Mouse (Mus musculus): ENCODE results near the gene Ece2.

The Ece2 gene

GRCm38 (mm10) chr16:20629731-20630634 lies at the start of gene Ece2:
Gene Ece2 (plus strand): TSS chr16:20629828.
- DNase-seq: peak in 1 of 2 experiments; percentile 14

GRCm38 (mm10) chr16:20589366-20589938 lies 40.2 kb upstream of the Ece2 start, which contains the start of gene Vwa5b2:
Gene Vwa5b2 (plus strand): TSS chr16:20589471.
- DNase-seq: no peak

GRCm38 (mm10) chr16:20589939-20590679 lies 39.5 kb upstream of the Ece2 start:
- peak in 1 of 2 experiments; percentile 25 for DNase-seq

GRCm38 (mm10) chr16:20590680-20591038 lies 39.0 kb upstream of the Ece2 start:
- peak; percentile 11 to 36 for DNase-seq

GRCm38 (mm10) chr16:20591076-20591705 lies 38.4 kb upstream of the Ece2 start:
- peak in 1 of 2 experiments; percentile 12 for DNase-seq

- DNase-seq: no peak
Measured at GRCm38 (mm10) chr16:20595060-20595673, 34.5 kb upstream of the Ece2 start.

- DNase-seq: no peak
Measured at GRCm38 (mm10) chr16:20595737-20596136, 33.9 kb upstream of the Ece2 start.

GRCm38 (mm10) chr16:20596687-20597441 lies 32.8 kb upstream of the Ece2 start:
- no peak for DNase-seq

GRCm38 (mm10) chr16:20600511-20600910 lies 29.1 kb upstream of the Ece2 start:
- DNase-seq: no peak

GRCm38 (mm10) chr16:20604705-20605104 lies 24.9 kb upstream of the Ece2 start:
- DNase-seq: no peak

- DNase-seq: peak; percentile 75 to 80
Measured at GRCm38 (mm10) chr16:20610501-20611356, 18.9 kb upstream of the Ece2 start.

- DNase-seq: peak; percentile 92 to 94
Measured at GRCm38 (mm10) chr16:20611357-20612227, 18.0 kb upstream of the Ece2 start, which contains the start of the genes Eef1akmt4, Gm49333 and Alg3. Gene Eef1akmt4 (plus strand): TSS chr16:20611593. Gene Gm49333 (plus strand): TSS chr16:20611610. Gene Alg3 (minus strand): TSS chr16:20611735.

- peak in 1 of 2 experiments; percentile 70 for DNase-seq
Measured at GRCm38 (mm10) chr16:20619541-20620398, 9.9 kb upstream of the Ece2 start.

- DNase-seq: peak in 1 of 2 experiments; percentile 2
Measured at GRCm38 (mm10) chr16:20620399-20620735, 9.3 kb upstream of the Ece2 start.

- DNase-seq: no peak
Measured at GRCm38 (mm10) chr16:20620751-20621190, 8.9 kb upstream of the Ece2 start.

GRCm38 (mm10) chr16:20621191-20621990 lies 8.2 kb upstream of the Ece2 start, which contains the start of gene Camk2n2:
Gene Camk2n2 (minus strand): TSS chr16:20621287.
- DNase-seq: peak; percentile 80 to 90

- DNase-seq: peak; percentile 50 to 53
Measured at GRCm38 (mm10) chr16:20621991-20622685, 7.5 kb upstream of the Ece2 start.

All from kidney, postnatal 36 days (tissue).